Mouse (Mus musculus): ENCODE measurements around the gene Cacna1s. TPM values are rescaled to one million over a fixed set of nuclear protein-coding genes. Genes with fewer than 3 reads are reported as not detected.

Cacna1s gene
- polyA plus RNA-seq, 1 experiment: not detected

DNA sequence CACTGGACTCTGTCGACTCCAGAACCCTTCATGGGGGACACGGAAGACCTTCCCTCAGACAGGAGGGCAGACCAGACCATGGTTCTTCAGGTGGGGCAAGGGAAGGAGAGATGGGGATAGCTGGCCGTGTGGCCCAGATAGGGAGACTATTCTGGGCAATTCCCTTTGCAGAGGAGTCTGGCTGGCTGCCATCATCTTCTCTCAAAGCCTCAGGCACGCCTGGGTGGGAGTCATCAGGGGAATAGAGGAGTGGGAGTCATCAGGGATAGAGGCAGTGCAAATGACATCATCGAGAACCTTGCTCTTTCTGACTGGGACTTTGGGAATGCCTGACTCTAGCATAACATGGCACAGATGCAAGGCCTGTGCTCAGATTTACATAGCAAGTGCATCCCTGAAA, 11.4 kb downstream of the Cacna1s start:
- Histone ChIP-seq H3K27ac (ENCODE audit: insufficient read depth, low read depth, low read length) (no peak overlapping the region), H3K4me1 (ENCODE audit: control insufficient read depth, insufficient read depth, low read length) (peaks cover 20% of the 10 kb centered on the region), H3K4me3 (ENCODE audit: insufficient read depth, low read depth, low read length) (no peak overlapping the region)
- TF ChIP-seq CTCF (IDR thresholded peaks at IDR 0.05; ENCODE audit: insufficient read depth, low read depth, low read length) (no peak), POLR2A (IDR thresholded peaks at IDR 0.05; ENCODE audit: insufficient read depth, low read depth, low read length) (no peak)
- WGBS: 46% methylated on average over 5 of the region's 5 CpGs

DNA sequence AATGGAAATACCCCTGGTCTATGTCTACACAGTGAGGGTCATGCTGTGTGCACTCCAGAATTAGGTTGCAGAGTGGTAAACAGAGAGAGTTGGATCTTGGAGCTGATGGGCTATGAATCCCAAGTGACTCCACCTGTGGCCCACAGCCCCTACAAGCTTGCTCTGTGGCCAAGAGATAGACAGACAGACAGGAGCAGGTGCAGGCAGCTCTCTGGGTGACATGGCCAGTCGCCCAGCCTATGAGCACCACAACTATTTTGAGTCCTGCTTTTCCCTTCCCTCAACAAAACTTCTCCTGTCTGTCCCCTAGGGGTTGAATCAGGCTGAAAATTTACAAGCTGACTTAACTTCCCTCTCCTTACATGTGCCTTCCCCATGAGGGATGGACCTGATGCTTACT, 14.1 kb downstream of the Cacna1s start:
- WGBS: 72% methylated on average over 1 of the region's 1 CpGs
- Histone ChIP-seq H3K4me3 (ENCODE audit: insufficient read depth, low read depth, low read length) (no peak overlapping the region), H3K27ac (ENCODE audit: insufficient read depth, low read depth, low read length) (no peak overlapping the region), H3K4me1 (ENCODE audit: control insufficient read depth, insufficient read depth, low read length) (peaks cover 16% of the 10 kb centered on the region)
- TF ChIP-seq CTCF (IDR thresholded peaks at IDR 0.05; ENCODE audit: insufficient read depth, low read depth, low read length): no peak
- TF ChIP-seq POLR2A (IDR thresholded peaks at IDR 0.05; ENCODE audit: insufficient read depth, low read depth, low read length): no peak

DNA sequence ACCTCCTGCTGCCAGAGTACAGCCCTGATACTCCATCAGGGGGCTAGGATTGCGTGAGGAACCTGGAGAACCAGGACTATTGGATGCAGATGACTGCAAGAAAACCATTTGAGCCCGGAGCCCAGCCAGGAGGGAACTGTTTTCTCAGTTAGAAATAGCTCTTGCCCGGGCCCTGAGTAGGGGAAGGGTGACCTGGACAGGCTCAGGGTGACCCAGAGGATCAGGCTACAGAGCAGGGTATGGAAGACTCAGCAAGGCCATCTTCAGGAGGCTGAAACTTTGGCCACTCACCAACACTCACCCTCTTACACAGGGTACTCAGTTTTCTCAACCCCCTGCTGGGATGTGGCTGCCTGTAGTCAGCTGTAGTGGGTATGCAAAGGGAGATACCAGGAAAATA, 15.0 kb downstream of the Cacna1s start:
- peaks cover 17% of the 10 kb centered on the region for H3K4me1 ChIP-seq (ENCODE audit: control insufficient read depth, insufficient read depth, low read length)
- no peak for TF ChIP-seq CTCF (IDR thresholded peaks at IDR 0.05; ENCODE audit: insufficient read depth, low read depth, low read length)
- no peak for TF ChIP-seq POLR2A (IDR thresholded peaks at IDR 0.05; ENCODE audit: insufficient read depth, low read depth, low read length)
- 86% methylated on average over 3 of the region's 3 CpGs for WGBS
- no peak overlapping the region for H3K4me3 ChIP-seq (ENCODE audit: insufficient read depth, low read depth, low read length)
- no peak overlapping the region for H3K27ac ChIP-seq (ENCODE audit: insufficient read depth, low read depth, low read length)

DNA sequence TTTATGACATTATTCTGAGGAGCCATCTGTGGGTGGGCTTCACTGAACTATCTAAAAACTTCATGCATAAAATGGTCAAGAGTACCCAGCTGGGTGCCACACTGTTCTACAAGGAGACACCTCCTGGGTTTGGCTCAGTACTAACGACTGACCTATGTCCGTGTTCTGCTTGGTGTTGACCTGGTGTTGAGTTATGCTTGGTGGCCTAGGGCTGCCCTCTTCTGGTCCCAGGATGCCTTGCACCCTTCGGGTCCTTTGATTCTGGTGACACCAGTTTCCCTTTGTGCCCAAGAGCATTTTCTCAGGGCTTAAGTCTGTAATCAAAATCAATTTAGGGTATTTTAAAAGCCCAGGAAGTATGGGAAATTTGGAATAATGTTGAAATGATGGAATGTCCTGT, 23.5 kb downstream of the Cacna1s start:
- no peak overlapping the region for H3K27ac ChIP-seq (ENCODE audit: insufficient read depth, low read depth, low read length)
- no peak overlapping the region for H3K4me3 ChIP-seq (ENCODE audit: insufficient read depth, low read depth, low read length)
- WGBS: 10% methylated on average over 3 of the region's 3 CpGs
- 0 out of 2 replicates have a peak, but pooled peaks cover 9% of the 10 kb centered on the region for H3K4me1 ChIP-seq (ENCODE audit: control insufficient read depth, insufficient read depth, low read length)
- TF ChIP-seq CTCF (IDR thresholded peaks at IDR 0.05; ENCODE audit: insufficient read depth, low read depth, low read length) (peak; percentile 62), POLR2A (IDR thresholded peaks at IDR 0.05; ENCODE audit: insufficient read depth, low read depth, low read length) (no peak)

DNA sequence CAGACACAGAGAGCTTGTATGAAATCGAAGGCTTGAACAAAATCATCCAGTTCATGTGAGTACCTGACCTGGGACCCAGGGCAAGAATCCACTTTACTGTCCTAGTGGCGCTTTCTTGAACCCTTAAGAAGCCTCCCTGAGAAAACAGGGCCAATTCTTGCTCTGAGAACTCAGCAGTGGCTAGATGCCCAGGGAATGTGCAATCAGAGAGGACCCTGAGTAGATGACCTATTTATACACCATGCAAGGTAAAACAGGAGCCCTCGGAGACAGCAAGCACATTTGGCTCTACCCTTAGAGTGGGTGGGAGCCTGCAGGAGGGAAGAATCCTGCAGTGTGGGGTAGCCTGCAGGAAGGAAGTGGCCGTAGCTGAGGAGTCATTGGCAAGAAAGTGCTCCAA, 25.1 kb downstream of the Cacna1s start:
- H3K4me3 ChIP-seq (ENCODE audit: insufficient read depth, low read depth, low read length): no peak overlapping the region
- H3K4me1 ChIP-seq (ENCODE audit: control insufficient read depth, insufficient read depth, low read length): 0 out of 2 replicates have a peak, but pooled peaks cover 4% of the 10 kb centered on the region
- H3K27ac ChIP-seq (ENCODE audit: insufficient read depth, low read depth, low read length): no peak overlapping the region
- WGBS: 59% methylated on average over 4 of the region's 4 CpGs
- no peak for TF ChIP-seq POLR2A (IDR thresholded peaks at IDR 0.05; ENCODE audit: insufficient read depth, low read depth, low read length)
- TF ChIP-seq CTCF (IDR thresholded peaks at IDR 0.05; ENCODE audit: insufficient read depth, low read depth, low read length): no peak

DNA sequence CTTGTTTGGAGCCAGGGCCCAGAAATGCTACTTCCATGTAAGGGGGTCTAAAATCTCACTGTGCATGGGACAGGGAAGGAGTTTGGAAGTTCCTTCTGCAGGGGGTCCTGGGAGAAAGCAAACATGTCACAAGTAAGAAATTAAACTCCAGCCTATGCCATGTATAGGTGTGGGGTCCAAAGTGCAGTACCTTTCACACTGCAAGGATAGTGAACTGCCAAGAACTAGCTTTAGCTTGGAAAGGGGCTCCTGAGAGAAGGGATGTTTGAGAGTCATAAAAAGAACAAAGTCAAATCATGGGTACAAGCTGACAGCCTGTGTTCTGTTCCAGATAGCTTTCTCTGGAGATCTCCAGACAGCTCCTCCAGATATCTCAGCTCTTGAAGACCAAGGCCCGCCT, 28.6 kb downstream of the Cacna1s start:
- WGBS: 93% methylated on average over 1 of the region's 1 CpGs
- H3K4me3 ChIP-seq (ENCODE audit: insufficient read depth, low read depth, low read length): no peak overlapping the region
- 0 out of 2 replicates have a peak, but pooled peaks cover 4% of the 10 kb centered on the region for H3K4me1 ChIP-seq (ENCODE audit: control insufficient read depth, insufficient read depth, low read length)
- H3K27ac ChIP-seq (ENCODE audit: insufficient read depth, low read depth, low read length): no peak overlapping the region
- TF ChIP-seq CTCF (IDR thresholded peaks at IDR 0.05; ENCODE audit: insufficient read depth, low read depth, low read length) (no peak), POLR2A (IDR thresholded peaks at IDR 0.05; ENCODE audit: insufficient read depth, low read depth, low read length) (no peak)

DNA sequence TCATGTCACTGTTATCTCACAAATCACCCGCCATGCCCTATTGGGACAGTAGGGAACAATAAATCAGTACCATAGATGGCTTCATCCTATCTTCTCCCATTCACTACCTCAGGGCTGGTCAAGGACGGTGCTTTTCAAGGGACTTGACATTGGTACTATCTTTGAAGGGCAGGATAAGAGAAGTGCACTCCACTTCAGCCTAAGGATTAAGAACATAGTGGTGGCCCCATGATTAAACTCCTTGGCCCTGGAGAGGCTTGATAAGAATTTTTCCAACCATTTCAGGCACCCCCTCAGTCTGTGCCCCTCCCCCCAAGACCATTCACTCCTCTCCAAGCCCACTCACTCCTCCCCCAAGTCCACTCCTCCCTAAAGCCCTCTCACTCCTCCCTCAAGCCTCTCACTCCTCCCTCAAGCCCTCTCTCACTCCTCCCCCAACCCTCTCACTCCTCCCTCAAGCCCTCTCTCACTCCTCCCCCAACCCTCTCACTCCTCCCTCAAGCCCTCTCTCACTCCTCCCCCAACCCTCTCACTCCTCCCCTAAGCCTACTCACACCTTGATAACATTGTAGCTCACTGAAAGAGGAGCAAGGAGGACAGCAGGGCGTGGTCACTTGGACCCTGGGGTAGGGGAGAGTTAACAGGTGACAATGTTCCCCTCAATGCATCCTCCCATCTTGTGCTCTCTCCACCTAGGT, 33.6 kb downstream of the Cacna1s start:
- H3K27ac ChIP-seq (ENCODE audit: insufficient read depth, low read depth, low read length): no peak overlapping the region
- peaks cover 5% of the 10 kb centered on the region; the same call in 1 of the 2 replicates for H3K4me1 ChIP-seq (ENCODE audit: control insufficient read depth, insufficient read depth, low read length)
- WGBS: 87% methylated on average over 3 of the region's 3 CpGs
- no peak for TF ChIP-seq POLR2A (IDR thresholded peaks at IDR 0.05; ENCODE audit: insufficient read depth, low read depth, low read length)
- no peak for TF ChIP-seq CTCF (IDR thresholded peaks at IDR 0.05; ENCODE audit: insufficient read depth, low read depth, low read length)
- H3K4me3 ChIP-seq (ENCODE audit: insufficient read depth, low read depth, low read length): no peak overlapping the region

DNA sequence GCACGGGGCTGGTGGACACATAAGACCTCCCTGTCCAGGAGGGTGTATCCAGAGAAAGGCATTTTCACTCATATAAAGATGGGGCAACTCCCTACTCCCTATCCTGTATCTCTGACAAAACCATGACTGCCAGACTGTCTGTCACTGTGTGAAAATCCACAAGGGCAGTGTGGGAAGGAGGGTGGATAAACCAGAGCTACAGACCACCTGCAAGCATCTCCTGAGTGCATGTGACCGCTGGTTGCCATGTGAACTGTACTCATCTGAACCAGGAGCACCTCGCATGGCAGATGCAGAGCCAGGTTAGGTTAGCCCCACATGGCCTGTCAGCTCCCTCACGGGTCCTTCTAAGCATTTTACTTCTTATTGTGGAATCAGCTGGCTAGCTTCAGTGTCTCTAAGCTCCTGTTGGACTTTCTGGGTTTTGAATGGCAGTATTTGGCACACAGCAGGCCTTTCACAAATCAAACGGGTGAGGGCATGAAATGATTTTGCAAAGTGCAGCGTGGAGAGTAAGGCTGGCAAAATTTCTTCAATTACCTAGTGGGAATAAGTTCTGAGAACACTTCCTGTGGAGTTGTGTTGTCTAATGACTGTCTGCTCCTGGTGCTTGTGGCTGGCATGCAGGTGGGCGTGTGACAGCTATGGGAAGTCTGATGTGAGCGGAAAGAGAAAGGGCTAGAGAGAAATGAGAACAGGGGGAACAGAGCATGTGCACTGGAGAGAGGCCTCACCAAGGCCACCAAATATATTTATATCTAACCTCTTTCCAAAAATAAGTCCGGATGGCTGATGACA, 37.0 kb downstream of the Cacna1s start:
- 47% methylated on average over 9 of the region's 9 CpGs for WGBS
- H3K4me1 ChIP-seq (ENCODE audit: control insufficient read depth, insufficient read depth, low read length): peaks cover 5% of the 10 kb centered on the region; the same call in 1 of the 2 replicates
- H3K27ac ChIP-seq (ENCODE audit: insufficient read depth, low read depth, low read length): no peak overlapping the region
- no peak overlapping the region for H3K4me3 ChIP-seq (ENCODE audit: insufficient read depth, low read depth, low read length)
- no peak for TF ChIP-seq POLR2A (IDR thresholded peaks at IDR 0.05; ENCODE audit: insufficient read depth, low read depth, low read length)
- no peak for TF ChIP-seq CTCF (IDR thresholded peaks at IDR 0.05; ENCODE audit: insufficient read depth, low read depth, low read length)

DNA sequence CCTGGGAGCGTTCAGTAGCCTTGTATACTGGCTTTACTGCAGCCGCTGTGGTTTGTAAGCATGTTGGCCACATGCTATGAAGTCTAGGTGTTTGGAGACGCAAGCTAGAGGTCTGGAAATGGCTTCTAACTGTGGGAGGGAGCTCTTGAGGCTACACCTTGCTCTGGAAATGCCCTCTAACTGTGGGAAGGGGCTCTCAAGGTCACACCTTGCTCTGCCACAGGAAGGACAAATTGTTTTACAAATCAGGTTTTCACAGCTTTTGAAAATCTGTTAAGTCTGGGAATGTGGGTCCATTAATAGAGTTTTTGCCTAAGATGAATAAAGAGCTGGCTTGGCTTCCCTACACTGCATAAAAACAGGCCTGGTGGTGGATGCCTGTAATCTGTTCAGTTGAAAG, 41.2 kb downstream of the Cacna1s start:
- Histone ChIP-seq H3K27ac (ENCODE audit: insufficient read depth, low read depth, low read length) (no peak overlapping the region), H3K4me3 (ENCODE audit: insufficient read depth, low read depth, low read length) (no peak overlapping the region), H3K4me1 (ENCODE audit: control insufficient read depth, insufficient read depth, low read length) (peaks cover 5% of the 10 kb centered on the region; the same call in 1 of the 2 replicates)
- WGBS: 90% methylated on average over 3 of the region's 3 CpGs
- TF ChIP-seq CTCF (IDR thresholded peaks at IDR 0.05; ENCODE audit: insufficient read depth, low read depth, low read length) (no peak), POLR2A (IDR thresholded peaks at IDR 0.05; ENCODE audit: insufficient read depth, low read depth, low read length) (no peak)
